Mouse (Mus musculus): Measurements from ENCODE around the gene Olfr566.

The Olfr566 gene

DNA sequence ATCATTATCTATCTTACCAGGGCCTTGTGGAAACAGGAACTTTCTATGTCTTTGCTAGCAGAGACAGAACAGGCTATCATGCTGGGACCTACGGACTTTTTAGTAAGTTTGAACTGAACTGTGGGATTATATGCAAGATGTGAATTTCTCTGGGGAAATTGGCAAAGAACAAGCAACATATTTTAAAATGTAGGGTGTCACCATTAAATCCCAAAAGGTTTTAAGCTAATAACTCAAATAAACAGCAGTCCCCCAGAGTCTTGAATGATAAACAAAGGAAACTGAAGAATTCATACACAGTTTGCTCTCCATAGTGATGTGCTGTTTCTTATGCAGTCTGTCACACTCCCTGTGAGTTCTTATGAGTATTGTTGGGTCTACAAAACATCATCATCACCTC, at the start of gene Olfr566:
Olfr566 (minus strand) TSS at position 101 of the 400 bp plus-strand sequence.
- no peak for DNase-seq

DNA sequence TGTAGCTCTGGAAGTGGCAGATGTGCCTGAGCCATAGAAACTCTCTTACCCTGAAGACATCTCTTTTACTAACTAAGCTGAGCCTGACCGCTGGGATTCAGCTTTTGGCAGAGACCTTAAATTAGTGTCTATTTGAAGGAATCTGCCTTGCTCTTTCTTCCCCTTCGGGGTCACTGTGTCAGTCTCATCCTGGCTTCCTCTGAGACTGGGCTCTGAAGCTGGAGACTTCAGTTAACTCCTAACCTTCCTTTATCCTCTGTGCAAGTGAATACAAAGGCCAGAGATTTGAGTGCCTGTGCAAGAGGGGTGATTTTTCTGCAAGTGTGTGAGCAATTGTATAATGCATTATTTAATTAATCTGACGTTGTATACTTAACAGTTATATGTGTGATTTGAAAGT, 32.2 kb upstream of the Olfr566 start, which contains the start of gene Olfr569:
Olfr569 (minus strand) TSS at position 101 of the 400 bp plus-strand sequence.
- DNase-seq, result no peak

DNA sequence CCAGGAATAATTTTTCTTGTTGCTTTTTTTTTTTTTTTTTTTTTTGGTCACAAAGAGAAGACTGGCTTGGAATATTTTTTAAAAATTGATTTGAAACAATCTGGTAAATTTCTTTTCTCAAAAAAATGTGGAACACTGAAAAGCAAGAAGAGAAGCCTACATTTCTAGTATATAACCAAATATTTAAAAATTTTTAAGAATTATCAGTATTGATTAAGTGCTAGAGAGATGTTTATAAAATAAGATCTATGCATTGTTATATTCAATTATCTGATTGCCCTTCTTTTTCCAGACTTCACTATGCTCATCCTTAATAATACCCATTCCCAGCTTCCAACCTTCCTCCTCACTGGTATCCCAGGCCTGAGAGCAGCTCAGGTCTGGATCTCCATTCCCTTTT, 18.3 kb upstream of the Olfr566 start, which contains the start of gene Olfr568:
Olfr568 (plus strand) TSS at position 301 of the 400 bp plus-strand sequence.
- no peak for DNase-seq

DNA sequence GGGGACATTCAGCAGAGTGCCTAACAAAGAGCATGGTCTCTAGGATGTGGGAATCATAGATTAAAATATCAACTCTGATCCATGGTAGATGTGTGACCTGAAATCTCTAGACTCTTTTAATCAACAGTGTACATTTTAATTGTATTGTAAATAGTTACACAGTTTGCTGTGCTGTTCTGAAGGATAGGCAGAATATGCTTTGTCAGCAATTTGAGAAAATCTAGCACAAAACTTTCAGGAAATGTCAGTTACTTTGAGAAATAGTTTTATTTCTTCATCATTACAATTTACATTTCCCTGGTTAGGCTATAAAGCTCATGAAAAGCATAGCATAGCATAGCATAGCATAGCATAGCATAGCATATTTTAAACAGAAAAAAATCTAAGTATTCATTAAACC, 2.8 kb downstream of the Olfr566 start:
- no peak for DNase-seq
